Mouse (Mus musculus): ENCODE data around the gene Chmp4b.

GRCm38 (mm10) chr2:154670741-154671140 is 19.2 kb downstream of the Chmp4b start:
- no peak for TF ChIP-seq EP300 (IDR thresholded peaks at IDR 0.05; ENCODE audit: low read depth in 1 of 2, low read length in 2 of 2)
- no peak for TF ChIP-seq POLR2AphosphoS2 (IDR thresholded peaks at IDR 0.05; ENCODE audit: low read length)
- no peak for TF ChIP-seq MAX (IDR thresholded peaks at IDR 0.05; ENCODE audit: low read length)
- no peak for TF ChIP-seq CTCF (IDR thresholded peaks at IDR 0.05 in 2 of 3, conservative IDR thresholded peaks at IDR 0.05 in 1 of 3; ENCODE audit: control insufficient read depth in 1 of 3, insufficient read depth in 1 of 3, low read depth in 2 of 3, low read length in 3 of 3, poor library complexity in 1 of 3, severe bottlenecking in 1 of 3)
- no peak for TF ChIP-seq USF1 (IDR thresholded peaks at IDR 0.05; ENCODE audit: low read depth, low read length)
- TF ChIP-seq NRF1 (IDR thresholded peaks at IDR 0.05; ENCODE audit: insufficient read depth, low read depth, low read length, poor library complexity, severe bottlenecking), result no peak
- no peak for TF ChIP-seq E2F4 (IDR thresholded peaks at IDR 0.05; ENCODE audit: borderline replicate concordance, low read depth, low read length)
- no peak for TF ChIP-seq POLR2AphosphoS5 (IDR thresholded peaks at IDR 0.05; ENCODE audit: borderline replicate concordance, low read depth, low read length)
- no peak for TF ChIP-seq GATA1 (IDR thresholded peaks at IDR 0.05; ENCODE audit: low read depth, low read length)
